Mouse (Mus musculus): ENCODE measurements around the gene Kcna10.

GRCm38 (mm10) chr3:107150872-107151540 is 31.9 kb upstream of the Kcna10 start:
- TF ChIP-seq CTCF (IDR thresholded peaks at IDR 0.05; ENCODE audit: low read depth) (no peak), EP300 (IDR thresholded peaks at IDR 0.05; ENCODE audit: low read depth) (no peak)

Measured in liver, postnatal 0 days (tissue).